Mouse (Mus musculus) neural tube, embryonic 10.5 days (tissue): ENCODE results near the gene Ankrd11.
"Not testable (repeated sequence)": the region's sequence is repeated elsewhere in the genome, so short reads cannot be mapped to it uniquely, and the experiment has no call there.

Experiments used
- DNase-seq: peaks from one replicate; pipeline ENCODE4 v3.0.0-alpha.2; 2017; ENCODE audit warnings: low spot score; ENCODE audit errors: extremely low spot score

Gene Ankrd11

GRCm38 (mm10) chr8:123042158-123042973 lies at the start of gene Ankrd11:
Gene Ankrd11, minus strand, starts transcription at chr8:123042277.
- DNase-seq = peak; percentile 96

GRCm38 (mm10) chr8:123087289-123087688 lies 45.2 kb upstream of the Ankrd11 start:
- DNase-seq = no peak

- DNase-seq = no peak
Measured at GRCm38 (mm10) chr8:123083610-123084009, 41.5 kb upstream of the Ankrd11 start.

- no peak for DNase-seq
Measured at GRCm38 (mm10) chr8:123082993-123083392, 40.9 kb upstream of the Ankrd11 start.

- DNase-seq = no peak
Measured at GRCm38 (mm10) chr8:123077213-123077612, 35.1 kb upstream of the Ankrd11 start.

GRCm38 (mm10) chr8:123071176-123071575 lies 29.1 kb upstream of the Ankrd11 start:
- no peak for DNase-seq

- DNase-seq = no peak
Measured at GRCm38 (mm10) chr8:123066101-123066683, 24.1 kb upstream of the Ankrd11 start.

- DNase-seq = peak; percentile 97
Measured at GRCm38 (mm10) chr8:123065214-123066100, 23.4 kb upstream of the Ankrd11 start.

GRCm38 (mm10) chr8:123064809-123065213 lies 22.7 kb upstream of the Ankrd11 start:
- DNase-seq = no peak

GRCm38 (mm10) chr8:123064072-123064471 lies 22.0 kb upstream of the Ankrd11 start:
- no peak for DNase-seq

- no peak for DNase-seq
Measured at GRCm38 (mm10) chr8:123062721-123063120, 20.6 kb upstream of the Ankrd11 start, which contains the start of gene Spg7. Gene Spg7, plus strand, starts transcription at chr8:123062942.

GRCm38 (mm10) chr8:123051458-123051857 lies 9.4 kb upstream of the Ankrd11 start:
- no peak for DNase-seq

- no peak for DNase-seq
Measured at GRCm38 (mm10) chr8:123048402-123048801, 6.3 kb upstream of the Ankrd11 start.

GRCm38 (mm10) chr8:123047827-123048226 lies 5.8 kb upstream of the Ankrd11 start:
- no peak for DNase-seq

GRCm38 (mm10) chr8:123046706-123047105 lies 4.6 kb upstream of the Ankrd11 start:
- DNase-seq = no peak

GRCm38 (mm10) chr8:123044743-123045425 lies 2.8 kb upstream of the Ankrd11 start:
- not testable (repeated sequence) for DNase-seq

- DNase-seq = no peak
Measured at GRCm38 (mm10) chr8:123043941-123044340, 1.9 kb upstream of the Ankrd11 start.

GRCm38 (mm10) chr8:123042974-123043625 lies 1.0 kb upstream of the Ankrd11 start:
- DNase-seq = no peak

GRCm38 (mm10) chr8:123041774-123042105 lies 337 bp downstream of the Ankrd11 start:
- peak; percentile 67 for DNase-seq

- peak; percentile 68 for DNase-seq
Measured at GRCm38 (mm10) chr8:123041008-123041773, 886 bp downstream of the Ankrd11 start.
